In genomic region chr4:43033481-43033880, GRCm38 (mm10) we compare ENCODE assay signal across 21 mouse cellular contexts. TPM values are rescaled to one million over a fixed set of nuclear protein-coding genes. Genes with fewer than 3 reads are reported as not detected.
DNase-seq lines count a peak whose midpoint lies in the region; ATAC-seq and TF ChIP-seq lines count a peak whose summit lies in the region.
"Had no signal": no experiment of that assay in that cellular context is flagged by ENCODE, and none has a peak within 500 bp of the region (broad histone marks: within the 10 kb centered on the region; RNA-seq: fewer than 3 reads in every experiment).

No protein-coding gene starts in this region.

- no peaks in the 10 kb centered on the region for H3K27me3 ChIP-seq in forebrain, embryonic 14.5 days (replicated peaks; ENCODE audit: control insufficient read depth, insufficient read depth, low read length)
- H3K27me3 ChIP-seq in forebrain, embryonic 15.5 days = no peaks in the 10 kb centered on the region
- no peaks in the 10 kb centered on the region for H3K27me3 ChIP-seq in hindbrain, embryonic 13.5 days
- no peaks in the 10 kb centered on the region for H3K27me3 ChIP-seq in hindbrain, embryonic 10.5 days (ENCODE audit: insufficient read depth, poor library complexity, severe bottlenecking)
- H3K27me3 ChIP-seq in midbrain, embryonic 14.5 days (ENCODE audit: control insufficient read depth, insufficient read depth, low read length) = no peaks in the 10 kb centered on the region
- no peaks in the 10 kb centered on the region for H3K27me3 ChIP-seq in midbrain, embryonic 16.5 days (ENCODE audit: control insufficient read depth, insufficient read depth, low read depth, low read length)
- no peaks in the 10 kb centered on the region for H3K27me3 ChIP-seq in E14TG2a.4 (ENCODE audit: insufficient read depth, low read length)
- H3K27me3 ChIP-seq: embryonic facial prominence, embryonic 12.5 days; forebrain, embryonic 13.5 days; Patski had no signal

- TF ChIP-seq CTCF in E14TG2a.4 (conservative IDR thresholded peaks at IDR 0.05; ENCODE audit: low read length) = no peak

- no peak overlapping the region for H3K4me3 ChIP-seq in forebrain, embryonic 14.5 days (ENCODE audit: low read depth, low read length)
- H3K4me3 ChIP-seq in forebrain, embryonic 15.5 days = no peak overlapping the region
- no peak overlapping the region for H3K4me3 ChIP-seq in hindbrain, embryonic 13.5 days
- no peak overlapping the region for H3K4me3 ChIP-seq in hindbrain, embryonic 10.5 days
- no peak overlapping the region for H3K4me3 ChIP-seq in midbrain, embryonic 14.5 days (replicated peaks; ENCODE audit: low read depth, low read length)
- no peak overlapping the region for H3K4me3 ChIP-seq in midbrain, embryonic 16.5 days (ENCODE audit: low read depth, low read length)
- peak overlapping the region; percentile 13; the same call in 1 of the 2 replicates for H3K4me3 ChIP-seq in E14TG2a.4 (replicated peaks; ENCODE audit: low read length)
- H3K4me3 ChIP-seq: embryonic facial prominence, embryonic 10.5 days; embryonic facial prominence, embryonic 12.5 days; forebrain, embryonic 13.5 days had no signal

- 0 out of 2 replicates have a peak overlapping the region, but pooled peaks have one; percentile 24 for H3K27ac ChIP-seq in forebrain, embryonic 14.5 days (ENCODE audit: low read depth, low read length)
- no peak overlapping the region for H3K27ac ChIP-seq in forebrain, embryonic 15.5 days (replicated peaks)
- no peak overlapping the region for H3K27ac ChIP-seq in hindbrain, embryonic 13.5 days
- no peak overlapping the region for H3K27ac ChIP-seq in hindbrain, embryonic 10.5 days
- peak overlapping the region; percentile 20; the same call in 1 of the 2 replicates for H3K27ac ChIP-seq in midbrain, embryonic 14.5 days (replicated peaks; ENCODE audit: low read depth, low read length)
- no peak overlapping the region for H3K27ac ChIP-seq in midbrain, embryonic 16.5 days (ENCODE audit: low read length)
- H3K27ac ChIP-seq: embryonic facial prominence, embryonic 10.5 days had no signal

- H3K36me3 ChIP-seq in forebrain, embryonic 14.5 days (ENCODE audit: control insufficient read depth, insufficient read depth, low read length) = peaks cover 59% of the 10 kb centered on the region
- H3K36me3 ChIP-seq in forebrain, embryonic 15.5 days = peaks cover 54% of the 10 kb centered on the region
- peaks cover 60% of the 10 kb centered on the region for H3K36me3 ChIP-seq in hindbrain, embryonic 13.5 days
- peaks cover 69% of the 10 kb centered on the region for H3K36me3 ChIP-seq in hindbrain, embryonic 10.5 days
- peaks cover 57% of the 10 kb centered on the region for H3K36me3 ChIP-seq in midbrain, embryonic 14.5 days (ENCODE audit: control insufficient read depth, insufficient read depth, low read length)
- peaks cover 23% of the 10 kb centered on the region for H3K36me3 ChIP-seq in midbrain, embryonic 16.5 days (ENCODE audit: control insufficient read depth, insufficient read depth, low read length)
- peaks cover 52% of the 10 kb centered on the region for H3K36me3 ChIP-seq in E14TG2a.4 (ENCODE audit: insufficient read depth, low read length)

- no peak overlapping the region for H3K4me2 ChIP-seq in forebrain, embryonic 14.5 days (ENCODE audit: low read length)
- H3K4me2 ChIP-seq in forebrain, embryonic 15.5 days (replicated peaks) = no peak overlapping the region
- no peak overlapping the region for H3K4me2 ChIP-seq in hindbrain, embryonic 13.5 days
- H3K4me2 ChIP-seq in midbrain, embryonic 14.5 days (ENCODE audit: low read length) = no peak overlapping the region
- no peak overlapping the region for H3K4me2 ChIP-seq in midbrain, embryonic 16.5 days (ENCODE audit: low read length)
- H3K4me2 ChIP-seq: embryonic facial prominence, embryonic 12.5 days; forebrain, embryonic 13.5 days had no signal

- no peak for ATAC-seq in forebrain, embryonic 14.5 days
- no peak for ATAC-seq in forebrain, embryonic 15.5 days (replicated peaks)
- ATAC-seq in hindbrain, embryonic 13.5 days (ENCODE audit: low FRiP score) = no peak
- no peak for ATAC-seq in midbrain, embryonic 14.5 days (ENCODE audit: low FRiP score, low TSS enrichment)
- no peak for ATAC-seq in midbrain, embryonic 16.5 days
- ATAC-seq: activated CD4-positive, CD25-positive, alpha-beta regulatory T cell, adult 4 months; forebrain, embryonic 13.5 days; forebrain, postnatal 0 days; Patski had no signal

- no peak overlapping the region for H3K9ac ChIP-seq in forebrain, embryonic 14.5 days (ENCODE audit: low read length)
- no peak overlapping the region for H3K9ac ChIP-seq in forebrain, embryonic 15.5 days (replicated peaks)
- 0 out of 2 replicates have a peak overlapping the region, but pooled peaks have one; percentile 8 for H3K9ac ChIP-seq in hindbrain, embryonic 13.5 days
- no peak overlapping the region for H3K9ac ChIP-seq in midbrain, embryonic 14.5 days (replicated peaks; ENCODE audit: low read length)
- no peak overlapping the region for H3K9ac ChIP-seq in midbrain, embryonic 16.5 days (ENCODE audit: low read depth, low read length)
- H3K9ac ChIP-seq: embryonic facial prominence, embryonic 12.5 days; forebrain, embryonic 13.5 days; forebrain, postnatal 0 days had no signal

- no peaks in the 10 kb centered on the region for H3K9me3 ChIP-seq in forebrain, embryonic 14.5 days (replicated peaks; ENCODE audit: control insufficient read depth, low read length)
- no peaks in the 10 kb centered on the region for H3K9me3 ChIP-seq in forebrain, embryonic 15.5 days
- H3K9me3 ChIP-seq in hindbrain, embryonic 13.5 days = no peaks in the 10 kb centered on the region
- H3K9me3 ChIP-seq in hindbrain, embryonic 10.5 days = no peaks in the 10 kb centered on the region
- H3K9me3 ChIP-seq in midbrain, embryonic 14.5 days (ENCODE audit: control insufficient read depth, low read length) = no peaks in the 10 kb centered on the region
- no peaks in the 10 kb centered on the region for H3K9me3 ChIP-seq in midbrain, embryonic 16.5 days (replicated peaks; ENCODE audit: control insufficient read depth, low read length, poor library complexity, severe bottlenecking)
- H3K9me3 ChIP-seq in E14TG2a.4 (ENCODE audit: low read length) = no peaks in the 10 kb centered on the region
- H3K9me3 ChIP-seq: embryonic facial prominence, embryonic 10.5 days; embryonic facial prominence, embryonic 12.5 days; forebrain, embryonic 13.5 days; G1E had no signal

- 86% methylated on average over 14 of the region's 14 CpGs for WGBS in forebrain, embryonic 14.5 days
- WGBS in forebrain, embryonic 15.5 days = 84% methylated on average over 14 of the region's 14 CpGs
- WGBS in hindbrain, embryonic 13.5 days = 88% methylated on average over 14 of the region's 14 CpGs
- WGBS in hindbrain, embryonic 10.5 days = 88% methylated on average over 14 of the region's 14 CpGs
- 87% methylated on average over 14 of the region's 14 CpGs for WGBS in midbrain, embryonic 14.5 days
- WGBS in midbrain, embryonic 16.5 days = 91% methylated on average over 14 of the region's 14 CpGs

- no peak for DNase-seq in forebrain, embryonic 14.5 days (ENCODE audit: low spot score)
- no peak for DNase-seq in hindbrain, embryonic 10.5 days (ENCODE audit: low spot score)
- DNase-seq in midbrain, embryonic 14.5 days = no peak
- DNase-seq in layer of hippocampus, adult 11-12 months (ENCODE audit: low spot score) = no peak
- DNase-seq: adrenal gland, adult 8-10 months; adrenal gland, postnatal 14 days; adrenal gland, postnatal 36 days; cerebellum, adult 11-12 months; cerebellum, adult 2 months; cerebellum, adult 9-10 months; forebrain, postnatal 0 days had no signal

- peaks cover 9% of the 10 kb centered on the region; the same call in 1 of the 2 replicates for H3K4me1 ChIP-seq in forebrain, embryonic 14.5 days (ENCODE audit: control insufficient read depth, insufficient read depth, low read length)
- H3K4me1 ChIP-seq in forebrain, embryonic 15.5 days = peaks cover 35% of the 10 kb centered on the region
- peaks cover 44% of the 10 kb centered on the region for H3K4me1 ChIP-seq in hindbrain, embryonic 13.5 days (replicated peaks)
- peaks cover 42% of the 10 kb centered on the region for H3K4me1 ChIP-seq in hindbrain, embryonic 10.5 days (replicated peaks)
- H3K4me1 ChIP-seq in midbrain, embryonic 14.5 days (ENCODE audit: control insufficient read depth, insufficient read depth, low read length) = peaks cover 37% of the 10 kb centered on the region
- peaks cover 31% of the 10 kb centered on the region for H3K4me1 ChIP-seq in midbrain, embryonic 16.5 days (ENCODE audit: control insufficient read depth, insufficient read depth, low read length)
- peaks cover 50% of the 10 kb centered on the region for H3K4me1 ChIP-seq in E14TG2a.4 (replicated peaks; ENCODE audit: low read depth, low read length)

RNA-seq across cellular contexts. Expression of gene Stoml2, which starts 2.0 kb away (rescaled TPM):
- polyA plus RNA-seq in forebrain, embryonic 14.5 days (2014; fragmentation: Nextera tagmentation; extraction: Ambion mirVana) = 302 and 334 TPM in 2 replicates
- polyA plus RNA-seq in forebrain, embryonic 15.5 days (2015; fragmentation: Nextera tagmentation; extraction: Ambion mirVana) = 259 and 263 TPM in 2 replicates
- polyA plus RNA-seq in hindbrain, embryonic 13.5 days (2015; fragmentation: Nextera tagmentation; extraction: Ambion mirVana) = 226 and 232 TPM in 2 replicates
- polyA plus RNA-seq in hindbrain, embryonic 10.5 days (2016; fragmentation: Nextera tagmentation; extraction: Ambion mirVana) = 404 and 440 TPM in 2 replicates
- 219 and 222 TPM in 2 replicates for polyA plus RNA-seq in midbrain, embryonic 14.5 days (2014; fragmentation: Nextera tagmentation; extraction: Ambion mirVana)
- polyA plus RNA-seq in midbrain, embryonic 16.5 days (2015; fragmentation: Nextera tagmentation; extraction: Ambion mirVana) = 211 and 234 TPM in 2 replicates

RNA-seq across cellular contexts. Expression of gene Pigo, which starts 7.9 kb away (rescaled TPM):
- 18.1 and 18.2 TPM in 2 replicates for polyA plus RNA-seq in forebrain, embryonic 14.5 days (2014; fragmentation: Nextera tagmentation; extraction: Ambion mirVana)
- 23.2 and 23.8 TPM in 2 replicates for polyA plus RNA-seq in forebrain, embryonic 15.5 days (2015; fragmentation: Nextera tagmentation; extraction: Ambion mirVana)
- 27.4 and 27.5 TPM in 2 replicates for polyA plus RNA-seq in hindbrain, embryonic 13.5 days (2015; fragmentation: Nextera tagmentation; extraction: Ambion mirVana)
- 20.3 and 23.2 TPM in 2 replicates for polyA plus RNA-seq in hindbrain, embryonic 10.5 days (2016; fragmentation: Nextera tagmentation; extraction: Ambion mirVana)
- polyA plus RNA-seq in midbrain, embryonic 14.5 days (2014; fragmentation: Nextera tagmentation; extraction: Ambion mirVana) = 23.3 and 26.4 TPM in 2 replicates
- polyA plus RNA-seq in midbrain, embryonic 16.5 days (2015; fragmentation: Nextera tagmentation; extraction: Ambion mirVana) = 29.0 and 32.0 TPM in 2 replicates

RNA-seq across cellular contexts. Expression of gene Fam214b, which starts 12.5 kb away (rescaled TPM):
- 19.3 and 26.7 TPM in 2 replicates for polyA plus RNA-seq in forebrain, embryonic 14.5 days (2014; fragmentation: Nextera tagmentation; extraction: Ambion mirVana)
- 44.8 and 45.3 TPM in 2 replicates for polyA plus RNA-seq in forebrain, embryonic 15.5 days (2015; fragmentation: Nextera tagmentation; extraction: Ambion mirVana)
- polyA plus RNA-seq in hindbrain, embryonic 13.5 days (2015; fragmentation: Nextera tagmentation; extraction: Ambion mirVana) = 33.3 and 34.1 TPM in 2 replicates
- 22.6 and 34.4 TPM in 2 replicates for polyA plus RNA-seq in hindbrain, embryonic 10.5 days (2016; fragmentation: Nextera tagmentation; extraction: Ambion mirVana)
- polyA plus RNA-seq in midbrain, embryonic 14.5 days (2014; fragmentation: Nextera tagmentation; extraction: Ambion mirVana) = 32.5 and 35.4 TPM in 2 replicates
- polyA plus RNA-seq in midbrain, embryonic 16.5 days (2015; fragmentation: Nextera tagmentation; extraction: Ambion mirVana) = 43.4 and 49.9 TPM in 2 replicates

RNA-seq across cellular contexts. Expression of gene Fancg, which starts 23.2 kb away (rescaled TPM):
- 17.3 and 26.1 TPM in 2 replicates for polyA plus RNA-seq in forebrain, embryonic 14.5 days (2014; fragmentation: Nextera tagmentation; extraction: Ambion mirVana)
- 28.1 and 29.9 TPM in 2 replicates for polyA plus RNA-seq in forebrain, embryonic 15.5 days (2015; fragmentation: Nextera tagmentation; extraction: Ambion mirVana)
- polyA plus RNA-seq in hindbrain, embryonic 13.5 days (2015; fragmentation: Nextera tagmentation; extraction: Ambion mirVana) = 20.0 and 21.9 TPM in 2 replicates
- 23.2 and 25.5 TPM in 2 replicates for polyA plus RNA-seq in hindbrain, embryonic 10.5 days (2016; fragmentation: Nextera tagmentation; extraction: Ambion mirVana)
- polyA plus RNA-seq in midbrain, embryonic 14.5 days (2014; fragmentation: Nextera tagmentation; extraction: Ambion mirVana) = 17.4 and 20.4 TPM in 2 replicates
- 26.9 and 30.0 TPM in 2 replicates for polyA plus RNA-seq in midbrain, embryonic 16.5 days (2015; fragmentation: Nextera tagmentation; extraction: Ambion mirVana)

RNA-seq across cellular contexts. Expression of gene Unc13b, which starts 25.3 kb away (rescaled TPM):
- polyA plus RNA-seq in forebrain, embryonic 14.5 days (2014; fragmentation: Nextera tagmentation; extraction: Ambion mirVana) = 8.1 and 12.3 TPM in 2 replicates
- 17.9 and 18.7 TPM in 2 replicates for polyA plus RNA-seq in forebrain, embryonic 15.5 days (2015; fragmentation: Nextera tagmentation; extraction: Ambion mirVana)
- polyA plus RNA-seq in hindbrain, embryonic 13.5 days (2015; fragmentation: Nextera tagmentation; extraction: Ambion mirVana) = 18.6 and 19.7 TPM in 2 replicates
- polyA plus RNA-seq in hindbrain, embryonic 10.5 days (2016; fragmentation: Nextera tagmentation; extraction: Ambion mirVana) = 12.8 and 14.8 TPM in 2 replicates
- 14.3 and 20.4 TPM in 2 replicates for polyA plus RNA-seq in midbrain, embryonic 14.5 days (2014; fragmentation: Nextera tagmentation; extraction: Ambion mirVana)
- polyA plus RNA-seq in midbrain, embryonic 16.5 days (2015; fragmentation: Nextera tagmentation; extraction: Ambion mirVana) = 19.5 and 20.8 TPM in 2 replicates

Comparison
In these comparisons a context has a peak if more than half of its experiments do, and no peak if none do; other contexts are left out.
1. H3K27ac ChIP-seq: peak in forebrain, embryonic 14.5 days (single experiment) and midbrain, embryonic 14.5 days (single experiment); none in forebrain, embryonic 15.5 days (single experiment), hindbrain, embryonic 13.5 days (single experiment), hindbrain, embryonic 10.5 days (single experiment) and midbrain, embryonic 16.5 days (single experiment).